Mouse (Mus musculus): ENCODE results near the gene Pdk1.

The Pdk1 gene

DNA sequence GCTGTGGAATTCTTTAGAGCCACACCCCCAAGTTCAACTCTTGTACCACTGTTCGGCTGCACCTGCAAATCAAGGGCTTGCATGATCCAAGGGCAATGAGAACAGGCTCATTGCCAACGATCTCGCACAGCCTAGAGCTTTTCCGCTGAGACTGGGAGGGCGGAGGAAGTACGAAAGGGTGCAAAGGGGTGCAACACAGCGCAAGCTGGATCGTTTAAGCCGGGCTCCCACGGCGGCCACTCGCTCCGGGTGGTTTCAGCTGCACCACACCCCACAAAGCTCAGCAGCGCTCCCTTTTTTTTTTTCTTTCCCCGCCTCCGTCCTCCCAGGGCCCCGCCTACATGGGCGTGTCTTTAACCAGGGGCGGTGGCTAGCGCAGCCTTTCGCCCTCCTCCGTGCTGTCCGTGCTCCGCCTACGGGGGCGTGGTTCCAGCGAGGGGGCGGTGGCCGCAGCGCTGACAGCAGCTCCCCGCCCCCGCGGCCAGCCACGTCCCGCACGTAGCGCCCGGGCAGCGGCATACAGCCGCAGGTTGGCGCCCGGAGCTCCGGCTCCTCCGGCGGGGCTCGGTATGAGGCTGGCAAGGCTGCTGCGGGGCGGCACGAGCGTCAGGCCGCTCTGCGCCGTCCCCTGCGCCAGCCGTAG lies at the start of gene Pdk1:
Pdk1 (plus strand) TSS at position 424 of the 643 bp plus-strand sequence.
- POLR2A ChIA-PET, result interaction anchor here in 3 of 4 experiments (0.5 to 2.8 kb wide), 67 partner anchors 8 to 1514 kb away, joined by 3 to 20 read pairs (median 3); partner anchors contain the start of genes Metap1d (in 2 of the 3), Dlx1 (in 1 of the 3), Gpr155 (in 1 of the 3) and Hat1 (in 1 of the 3)
- CTCF ChIA-PET, result interaction anchor here in 2 of 4 experiments (0.6 to 1.2 kb wide), 5 partner anchors 21 to 244 kb away, joined by 3 to 4 read pairs (median 3); no protein-coding TSS in a partner anchor

- CTCF ChIA-PET, result no interaction called here
- POLR2A ChIA-PET, result interaction anchor here in 2 of 4 experiments (0.7 to 2.5 kb wide), 2 partner anchors 14 to 119 kb away, joined by 3 to 5 read pairs; no protein-coding TSS in a partner anchor
Measured at GRCm38 (mm10) chr2:71824146-71824545, 48.9 kb upstream of the Pdk1 start.

DNA sequence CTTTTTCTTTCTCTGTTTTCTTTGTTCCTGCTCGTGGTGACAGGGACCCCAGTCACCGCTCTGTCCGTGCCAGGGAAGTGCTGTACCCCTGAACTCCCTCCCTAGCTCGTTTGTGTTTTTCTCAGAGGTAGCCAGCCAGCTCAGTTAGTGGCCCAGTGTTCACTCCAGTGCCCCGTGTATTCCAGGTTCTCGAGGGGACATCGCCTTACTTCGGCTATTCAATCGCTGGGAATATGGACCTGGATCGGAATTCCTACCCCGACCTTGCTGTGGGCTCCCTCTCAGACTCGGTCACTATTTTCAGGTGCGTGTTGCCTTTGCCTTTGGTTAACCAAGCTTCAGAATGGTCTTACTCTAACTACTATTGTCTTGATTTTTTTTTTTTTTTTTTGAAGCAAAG lies 45.3 kb upstream of the Pdk1 start:
- ChIA-PET POLR2A (interaction anchor here in 2 of 4 experiments (0.5 to 1.4 kb wide), 8 partner anchors 10 to 1235 kb away, joined by 3 to 4 read pairs (median 4); no protein-coding TSS in a partner anchor), CTCF (interaction anchor here in 3 of 4 experiments (0.6 to 1.9 kb wide), 5 partner anchors 10 to 1988 kb away, joined by 3 to 12 read pairs (median 4); no protein-coding TSS in a partner anchor)

- ChIA-PET POLR2A (interaction anchor here in 3 of 4 experiments (0.5 to 1.2 kb wide), 6 partner anchors 10 to 540 kb away, joined by 3 to 5 read pairs (median 3); no protein-coding TSS in a partner anchor), CTCF (interaction anchor here in 3 of 4 experiments (0.6 to 1.9 kb wide), 7 partner anchors 9 to 731 kb away, joined by 3 to 12 read pairs (median 3); no protein-coding TSS in a partner anchor)
Measured at GRCm38 (mm10) chr2:71828928-71829327, 44.1 kb upstream of the Pdk1 start.

DNA sequence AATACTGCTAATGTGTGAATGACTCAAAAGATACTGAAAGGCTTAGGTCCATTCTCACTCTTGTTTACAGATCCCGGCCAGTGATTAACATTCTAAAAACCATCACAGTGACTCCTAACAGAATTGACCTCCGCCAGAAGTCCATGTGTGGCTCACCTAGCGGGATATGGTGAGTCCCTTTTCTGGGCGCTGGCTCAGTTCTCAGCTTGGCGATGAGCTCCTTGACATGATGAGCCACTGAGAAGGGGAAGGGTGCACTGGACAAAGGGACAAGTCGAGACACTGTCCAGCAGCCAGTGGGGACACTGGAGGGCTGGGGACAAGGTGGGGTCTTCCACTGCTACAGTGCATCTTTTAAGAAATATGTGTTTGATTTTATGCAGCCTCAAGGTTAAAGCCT lies 39.4 kb upstream of the Pdk1 start:
- ChIA-PET CTCF (interaction anchor here in 1 of 4 experiments (0.6 kb wide), 1 partner anchor 140 kb away, joined by 4 read pairs; no protein-coding TSS in a partner anchor), POLR2A (interaction anchor here in 2 of 4 experiments (0.6 to 1.8 kb wide), 2 partner anchors 11 to 442 kb away, joined by 3 read pairs; no protein-coding TSS in a partner anchor)

- POLR2A ChIA-PET, result interaction anchor here in 1 of 4 experiments (1.4 to 1.8 kb wide), 2 partner anchors 9 to 11 kb away, joined by 3 to 4 read pairs; no protein-coding TSS in a partner anchor
- CTCF ChIA-PET, result interaction anchor here in 1 of 4 experiments (0.6 to 1.3 kb wide), 2 partner anchors 22 to 232 kb away, joined by 3 read pairs; no protein-coding TSS in a partner anchor
Measured at GRCm38 (mm10) chr2:71834371-71834770, 38.7 kb upstream of the Pdk1 start.

DNA sequence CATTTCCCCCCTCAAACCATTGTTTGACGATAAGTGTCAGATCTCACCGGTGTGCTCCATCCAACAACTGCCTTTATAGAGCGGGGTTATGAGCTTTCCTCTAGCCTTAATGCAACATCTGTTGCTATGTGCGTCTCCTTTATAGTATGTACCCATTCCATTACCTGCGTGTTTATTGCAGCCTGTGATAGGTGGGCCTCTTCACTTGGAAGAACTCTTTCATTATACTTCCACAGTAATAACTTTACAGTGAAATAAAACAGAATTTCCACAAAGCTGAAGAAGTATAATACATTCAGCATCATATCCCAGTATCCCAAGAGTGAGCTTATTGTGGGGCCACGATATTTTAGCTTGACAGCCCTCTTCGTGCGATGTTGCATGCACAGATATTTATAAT lies 37.5 kb upstream of the Pdk1 start:
- ChIA-PET CTCF (interaction anchor here in 1 of 4 experiments (1.3 kb wide), 1 partner anchor 23 kb away, joined by 3 read pairs; no protein-coding TSS in a partner anchor), POLR2A (interaction anchor here in 1 of 4 experiments (1.4 kb wide), 1 partner anchor 8 kb away, joined by 4 read pairs; no protein-coding TSS in a partner anchor)

GRCm38 (mm10) chr2:71836232-71836631 lies 36.8 kb upstream of the Pdk1 start:
- CTCF ChIA-PET, result no interaction called here
- POLR2A ChIA-PET, result no interaction called here

DNA sequence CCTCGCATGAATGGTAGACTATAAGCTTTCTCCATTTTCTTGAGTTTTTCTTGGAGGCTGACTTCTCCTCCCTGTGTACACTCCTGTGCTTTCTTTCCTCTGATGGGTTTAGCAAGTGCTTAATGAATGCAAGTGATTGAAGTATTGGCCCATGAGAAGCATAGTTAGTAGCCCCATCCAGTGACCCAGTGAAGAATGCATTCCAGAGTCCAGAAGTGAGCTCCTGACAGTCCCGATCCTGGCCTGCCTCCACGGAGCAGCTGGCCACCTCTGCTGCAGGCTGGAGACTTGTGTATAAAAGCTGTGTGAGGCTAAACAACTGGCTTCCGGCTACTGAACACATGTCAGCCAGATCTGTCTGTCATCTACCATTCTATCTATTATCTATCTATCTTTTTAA lies 35.8 kb upstream of the Pdk1 start:
- ChIA-PET POLR2A (interaction anchor here in 2 of 4 experiments (0.6 to 2.1 kb wide), 10 partner anchors 11 to 126 kb away, joined by 3 to 9 read pairs (median 4); partner anchors contain the start of gene Pdk1 (in 1 of the 2)), CTCF (interaction anchor here (0.5 to 1.8 kb wide), 35 partner anchors 8 to 577 kb away, joined by 3 to 12 read pairs (median 3); partner anchors contain the start of gene Pdk1 (in 1 of the 4))

- CTCF ChIA-PET, result interaction anchor here (0.5 to 1.8 kb wide), 39 partner anchors 9 to 578 kb away, joined by 3 to 12 read pairs (median 3); partner anchors contain the start of gene Pdk1 (in 1 of the 4)
- POLR2A ChIA-PET, result interaction anchor here in 2 of 4 experiments (0.6 to 2.1 kb wide), 10 partner anchors 11 to 127 kb away, joined by 3 to 9 read pairs (median 4); partner anchors contain the start of gene Pdk1 (in 1 of the 2)
Measured at GRCm38 (mm10) chr2:71837791-71838190, 35.2 kb upstream of the Pdk1 start.

- ChIA-PET CTCF (interaction anchor here in 1 of 4 experiments (0.6 kb wide), 1 partner anchor 245 kb away, joined by 20 read pairs; no protein-coding TSS in a partner anchor), POLR2A (interaction anchor here in 1 of 4 experiments (0.6 to 1.2 kb wide), 2 partner anchors 9 to 114 kb away, joined by 3 to 4 read pairs; no protein-coding TSS in a partner anchor)
Measured at GRCm38 (mm10) chr2:71843316-71843715, 29.7 kb upstream of the Pdk1 start.

- POLR2A ChIA-PET, result interaction anchor here in 1 of 4 experiments (0.7 kb wide), 1 partner anchor 11 kb away, joined by 3 read pairs; no protein-coding TSS in a partner anchor
- CTCF ChIA-PET, result no interaction called here
Measured at GRCm38 (mm10) chr2:71844906-71845305, 28.1 kb upstream of the Pdk1 start.

- POLR2A ChIA-PET, result interaction anchor here in 1 of 4 experiments (0.8 to 4.0 kb wide), 2 partner anchors 12 to 20 kb away, joined by 3 to 20 read pairs; partner anchors contain the start of gene Pdk1
- CTCF ChIA-PET, result interaction anchor here in 2 of 4 experiments (0.5 to 2.6 kb wide), 14 partner anchors 9 to 416 kb away, joined by 3 to 14 read pairs (median 3); partner anchors contain the start of gene Pdk1 (in 1 of the 2)
Measured at GRCm38 (mm10) chr2:71852161-71852560, 20.9 kb upstream of the Pdk1 start.

DNA sequence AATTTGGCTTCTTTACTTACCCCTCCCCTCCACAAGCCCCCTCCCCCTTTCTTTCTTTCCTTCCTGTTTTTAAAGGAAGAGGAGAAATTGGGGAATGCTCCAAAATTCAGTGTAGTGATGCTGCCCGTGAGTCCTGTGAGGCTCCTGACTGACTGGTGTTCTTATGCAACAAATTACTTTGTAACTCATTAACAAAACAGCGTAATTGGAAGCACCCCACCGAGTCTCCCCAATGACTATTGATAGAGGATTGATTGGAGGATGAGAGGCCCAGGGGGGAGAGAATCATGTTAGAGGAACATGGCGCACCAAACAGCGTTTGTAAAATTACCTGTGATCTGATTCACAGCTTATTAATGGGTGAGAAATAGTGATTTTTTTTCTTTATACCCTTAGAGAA lies 17.9 kb upstream of the Pdk1 start:
- CTCF ChIA-PET, result interaction anchor here in 1 of 4 experiments (1.0 kb wide), 1 partner anchor 10 kb away, joined by 3 read pairs; no protein-coding TSS in a partner anchor

DNA sequence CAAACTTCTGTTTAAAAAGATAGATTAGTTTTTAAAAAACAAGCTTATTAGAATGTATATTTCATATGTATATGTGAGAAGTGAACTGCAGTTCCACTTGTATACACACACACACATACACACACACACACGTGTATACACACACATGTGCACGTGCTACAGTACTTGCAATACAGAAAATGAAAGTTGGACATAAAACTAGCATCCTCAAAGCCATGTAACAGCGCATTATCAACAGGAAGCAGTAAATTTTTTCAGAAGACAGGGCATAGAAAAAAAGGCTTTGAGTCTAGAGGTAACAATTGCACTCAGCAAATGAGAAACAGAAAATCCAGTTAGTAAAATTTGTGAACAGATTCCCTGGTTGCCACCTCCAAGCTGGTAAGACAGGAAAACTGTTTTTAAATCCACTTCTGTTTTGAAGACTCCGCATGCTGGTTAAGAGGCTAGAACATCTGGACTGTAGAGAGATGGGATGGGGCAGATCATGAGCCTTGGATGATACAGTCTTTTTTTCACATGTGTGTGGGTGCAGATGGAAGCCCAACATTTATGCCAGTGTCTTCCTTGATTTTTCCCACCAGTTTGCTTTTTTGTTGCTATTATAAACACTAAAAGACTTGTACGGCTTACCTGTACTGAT lies 9.4 kb upstream of the Pdk1 start:
- CTCF ChIA-PET, result no interaction called here
- POLR2A ChIA-PET, result interaction anchor here in 1 of 4 experiments (0.9 kb wide), 1 partner anchor 10 kb away, joined by 5 read pairs; the partner anchor contains the start of gene Pdk1

More for the DNA sequence above, 17.9 kb upstream of the Pdk1 start:
- POLR2A ChIA-PET, result interaction anchor here in 2 of 4 experiments (0.6 to 1.2 kb wide), 3 partner anchors 10 to 18 kb away, joined by 3 read pairs; partner anchors contain the start of gene Pdk1 (in 1 of the 2)

DNA sequence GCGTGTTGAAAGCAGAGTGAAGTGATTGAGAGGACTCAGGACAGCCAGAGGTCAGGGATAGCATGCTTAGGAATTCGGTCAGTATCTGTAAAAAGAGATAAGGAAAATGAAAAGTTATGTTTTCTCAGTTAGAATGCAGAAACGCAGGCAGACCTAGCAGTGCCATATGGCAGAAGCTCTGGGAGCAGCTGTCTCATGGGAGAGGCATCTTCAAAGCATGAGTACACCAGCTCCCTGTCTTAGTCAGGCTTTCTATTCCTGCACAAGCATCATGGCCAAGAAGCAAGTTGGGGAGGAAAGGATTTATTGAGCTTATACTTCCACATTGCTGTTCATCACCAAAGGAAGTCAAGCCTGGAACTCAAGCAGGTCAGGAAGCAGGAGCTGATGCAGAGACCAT lies 8.0 kb upstream of the Pdk1 start:
- POLR2A ChIA-PET, result interaction anchor here in 2 of 4 experiments (1.0 to 3.0 kb wide), 11 partner anchors 8 to 279 kb away, joined by 3 to 12 read pairs (median 5); partner anchors contain the start of gene Pdk1 (in 2 of the 2)
- CTCF ChIA-PET, result interaction anchor here in 2 of 4 experiments (1.2 to 3.4 kb wide), 3 partner anchors 9 to 27 kb away, joined by 3 to 12 read pairs (median 5); no protein-coding TSS in a partner anchor

DNA sequence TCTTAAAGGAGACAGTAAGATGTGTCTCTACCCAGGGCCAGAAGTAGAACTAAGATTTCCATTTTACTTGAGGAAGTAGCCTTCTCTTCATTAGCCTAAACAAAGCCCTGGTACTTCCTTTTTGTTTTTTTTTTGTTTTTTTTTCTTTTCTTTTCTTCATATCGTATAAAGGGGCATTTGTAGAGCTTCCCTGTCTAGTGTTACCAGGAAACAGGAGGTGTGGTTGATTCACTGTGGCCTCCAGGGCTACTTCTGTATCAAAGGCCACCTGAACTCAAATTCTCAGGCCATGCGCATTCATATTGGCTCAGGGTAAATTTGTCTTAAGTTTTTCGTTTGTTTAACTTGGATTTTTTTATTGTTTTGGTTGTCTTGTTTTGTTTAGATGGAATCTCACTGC lies 7.1 kb upstream of the Pdk1 start:
- CTCF ChIA-PET, result interaction anchor here in 2 of 4 experiments (0.6 to 3.4 kb wide), 7 partner anchors 10 to 90 kb away, joined by 3 to 12 read pairs (median 3); no protein-coding TSS in a partner anchor
- POLR2A ChIA-PET, result interaction anchor here in 3 of 4 experiments (0.6 to 3.0 kb wide), 24 partner anchors 9 to 280 kb away, joined by 3 to 12 read pairs (median 4); partner anchors contain the start of gene Itga6 (in 1 of the 3)
